Mouse (Mus musculus): Measurements from ENCODE around the gene Hoxa11. TPM values are rescaled to one million over a fixed set of nuclear protein-coding genes. Genes with fewer than 3 reads are reported as not detected.

Gene Hoxa11
- 0.34 TPM for polyA plus RNA-seq (2014; fragmentation: Illumina TruSeq; extraction: RNeasy Lipid Tissue Mini Kit (QIAGEN cat#74804))

DNA sequence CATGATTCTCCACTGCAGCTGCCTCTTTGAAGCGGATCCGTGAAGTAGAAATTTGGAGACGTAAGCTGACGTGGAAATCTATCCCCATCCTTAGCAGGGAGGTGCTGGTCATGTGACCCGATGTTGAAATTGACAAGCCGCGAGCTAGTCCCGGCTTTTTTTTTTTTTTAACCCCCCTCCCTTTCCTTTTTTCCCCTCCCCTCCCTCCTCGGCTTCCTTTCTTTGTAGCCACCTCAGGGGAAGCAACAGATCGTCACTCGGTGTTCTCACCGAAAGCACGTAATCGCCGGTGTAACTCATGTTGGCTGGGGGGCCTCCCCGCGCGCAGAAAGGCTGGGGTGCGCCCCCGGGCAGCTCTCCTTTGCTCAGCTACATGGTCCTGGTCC, at the start of gene Hoxa11:
Gene Hoxa11, minus strand, starts transcription at position 54 of the 386 bp plus-strand sequence.

DNA sequence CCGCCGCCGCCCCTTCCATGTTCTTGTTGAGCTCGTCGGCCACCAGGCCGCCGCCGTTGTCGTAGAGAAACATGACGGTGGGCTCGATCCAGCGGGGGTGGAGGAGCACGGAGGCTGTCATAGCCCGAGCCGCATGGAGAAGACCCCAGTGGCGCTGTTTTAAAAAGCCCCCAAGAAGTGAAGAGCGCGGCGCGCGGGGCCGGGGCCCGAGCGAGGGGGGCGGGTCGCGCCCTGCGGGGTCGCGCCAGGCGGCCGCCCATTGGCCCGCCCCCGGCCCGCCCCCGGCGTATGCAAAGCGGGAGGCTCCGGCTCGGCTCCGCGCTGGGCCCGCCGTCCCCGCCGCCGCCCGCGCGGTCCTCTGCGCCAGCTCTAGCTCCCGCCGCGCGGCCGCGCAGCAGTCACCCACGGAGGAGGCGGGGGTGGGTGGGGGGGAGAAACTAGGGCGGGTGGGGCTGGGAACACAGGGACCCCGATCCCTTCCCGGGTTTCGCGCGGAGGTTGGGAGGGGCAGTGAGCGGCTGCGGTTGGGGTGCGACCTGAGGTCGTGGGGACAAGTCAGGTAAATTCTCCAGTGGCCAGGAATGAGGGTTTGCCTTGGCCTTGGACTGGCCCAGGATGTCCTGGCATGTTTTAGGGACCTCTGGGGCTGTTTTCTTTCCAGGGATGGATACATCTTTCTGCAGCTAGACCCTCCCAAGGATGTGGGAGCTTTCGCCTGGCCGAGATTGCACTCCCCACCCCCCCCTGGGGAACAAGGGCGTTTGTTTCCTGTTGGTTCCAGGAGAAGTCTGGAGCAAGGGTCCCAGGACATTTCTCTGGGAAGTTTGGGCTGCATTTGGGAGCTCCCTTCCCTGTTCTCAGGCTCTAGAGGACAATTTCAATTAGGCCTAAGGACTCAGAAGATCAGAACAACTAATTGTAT, 15.3 kb upstream of the Hoxa11 start, which contains the start of gene Hoxa13:
Gene Hoxa13, minus strand, starts transcription at position 227 of the 922 bp plus-strand sequence.

DNA sequence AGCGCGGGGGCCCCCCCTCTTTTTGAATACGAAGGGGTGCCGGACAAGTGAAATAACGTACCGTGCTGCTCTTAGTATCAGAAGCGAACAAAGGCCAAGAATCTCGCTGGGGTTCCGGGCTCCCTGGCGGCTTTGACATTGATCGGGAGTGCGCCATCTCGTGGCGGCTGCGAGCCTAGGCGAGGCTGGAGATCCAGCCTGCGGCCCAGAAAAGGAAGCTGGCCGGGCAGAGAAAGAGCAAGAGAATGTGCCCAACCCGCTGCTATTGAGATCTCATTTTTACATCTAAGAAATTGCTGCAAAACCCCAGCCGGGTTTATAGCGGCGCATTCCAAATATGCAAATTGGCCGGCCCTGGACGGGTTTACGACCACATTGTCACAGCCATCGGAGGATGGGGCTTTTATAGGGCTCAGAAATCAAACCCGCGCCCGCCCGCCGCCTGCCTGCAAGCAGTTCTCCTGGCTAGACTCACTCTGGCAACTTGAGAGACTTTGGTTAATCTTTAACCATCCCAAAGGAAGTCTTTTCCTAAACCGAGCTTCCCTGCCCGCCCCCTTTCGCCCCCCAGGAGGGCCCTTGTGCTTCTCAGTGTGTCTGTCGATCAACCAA, 5.1 kb downstream of the Hoxa11 start, which contains the start of gene Hoxa10:
Gene Hoxa10, minus strand, starts transcription at position 466 of the 612 bp plus-strand sequence.

DNA sequence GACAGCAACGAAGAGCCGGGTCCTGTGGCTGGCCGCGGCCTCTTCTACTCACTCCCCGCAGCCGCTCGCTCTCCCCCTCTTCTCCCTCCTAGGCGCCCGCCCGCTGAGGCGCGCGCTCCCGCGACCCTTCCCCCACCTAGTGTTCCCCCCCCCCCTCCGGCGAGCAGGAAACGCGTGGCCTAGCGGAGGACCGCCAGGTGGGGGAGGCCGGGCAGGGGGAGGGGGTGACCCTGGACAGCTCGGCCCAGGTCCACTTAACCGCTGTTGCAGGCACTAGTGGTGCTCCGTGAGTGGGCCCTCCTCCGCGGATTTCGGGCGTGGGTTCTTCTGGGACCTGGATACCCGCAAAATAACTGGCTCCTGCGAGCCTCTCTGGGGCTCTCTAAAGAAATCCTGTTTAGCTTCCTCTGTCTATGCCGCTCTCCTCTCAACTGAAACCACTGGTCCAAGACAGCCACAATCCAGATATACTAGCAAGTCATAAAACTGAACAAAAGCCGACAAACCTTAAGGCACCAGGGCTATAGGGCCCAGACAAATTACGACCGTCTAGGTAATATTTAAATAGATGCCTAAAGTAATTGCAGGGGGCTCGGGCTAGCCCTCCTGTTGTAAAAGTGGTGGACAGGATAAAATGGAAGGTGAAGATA, 15.0 kb downstream of the Hoxa11 start, which contains the start of gene Hoxa9:
Gene Hoxa9, minus strand, starts transcription at position 574 of the 650 bp plus-strand sequence.

DNA sequence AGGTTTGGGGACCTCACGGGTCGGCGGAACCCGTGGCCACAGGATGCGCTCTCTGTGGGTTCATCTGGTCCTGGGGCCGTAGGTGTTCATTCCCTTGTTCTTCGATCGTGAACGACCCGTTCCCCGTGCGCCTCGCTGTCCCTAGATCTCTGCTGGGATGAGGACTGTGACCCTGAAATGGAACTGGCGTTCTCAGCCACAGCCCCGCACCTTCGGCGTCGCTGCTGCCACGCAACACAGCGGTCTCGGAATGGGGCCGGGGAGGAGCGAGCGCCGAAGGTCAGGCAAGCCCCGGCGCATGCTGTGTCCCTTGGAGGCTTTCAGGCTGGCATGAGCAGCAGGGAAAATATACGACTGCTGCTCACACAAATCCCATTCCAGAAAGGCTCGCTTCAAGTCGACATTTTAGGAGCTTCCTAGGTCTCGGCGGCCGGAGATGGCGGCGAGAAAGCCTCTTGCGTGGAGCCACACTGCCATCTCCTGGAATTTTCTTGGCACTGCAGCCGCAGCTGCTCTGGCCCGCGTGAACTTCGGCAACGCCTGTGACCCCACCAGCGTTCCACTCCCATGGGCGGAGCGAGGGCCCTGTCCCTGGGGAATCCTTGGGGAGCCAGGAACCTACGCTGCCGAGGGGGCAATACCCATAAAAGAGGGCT, 24.1 kb downstream of the Hoxa11 start, which contains the start of gene Hoxa7:
Gene Hoxa7, minus strand, starts transcription at position 518 of the 656 bp plus-strand sequence.

DNA sequence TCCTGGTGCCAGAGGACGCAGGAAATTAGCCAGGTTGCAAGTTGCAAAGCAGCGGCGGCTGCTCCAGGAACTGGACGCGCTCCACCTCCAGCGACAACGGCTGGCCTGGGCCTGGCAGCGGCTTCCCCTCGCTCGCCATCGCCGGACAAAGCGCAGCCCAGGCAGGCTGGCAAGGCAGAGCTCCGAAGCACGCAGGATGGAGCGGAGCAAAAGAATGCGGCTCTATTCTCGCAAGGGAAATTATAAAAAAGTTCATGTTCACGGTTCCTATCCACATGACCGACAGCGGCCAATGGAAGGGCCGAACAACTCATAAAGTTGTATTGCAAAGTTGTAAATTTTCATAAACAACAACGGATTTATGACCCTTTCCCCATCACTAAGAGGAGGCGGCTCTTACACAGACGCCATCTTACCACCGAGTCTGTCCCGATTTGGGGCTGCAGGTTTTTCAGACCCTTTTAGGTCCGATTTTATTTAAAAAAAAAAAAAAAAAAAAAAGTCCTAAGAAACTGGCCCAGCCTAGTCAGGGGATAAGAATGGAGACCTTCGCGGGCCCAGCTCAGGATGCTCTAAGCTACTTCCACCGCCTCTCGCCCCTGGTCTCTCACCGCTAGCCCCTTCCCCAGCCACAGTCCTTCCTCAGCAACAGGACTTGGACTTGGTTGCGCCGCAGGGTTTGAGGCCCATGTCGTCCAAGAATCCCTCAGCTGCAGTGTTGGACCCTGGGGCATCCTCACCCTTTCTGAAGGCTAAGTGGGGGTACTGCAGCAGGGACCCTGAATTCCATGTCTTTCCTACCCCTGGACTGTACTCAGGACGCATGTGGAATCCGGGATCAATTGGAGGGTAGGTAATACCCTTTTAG, 32.3 kb downstream of the Hoxa11 start, which contains the start of the genes Hoxa3 and Gm28308:
Gene Hoxa3, minus strand, starts transcription at position 218 of the 868 bp plus-strand sequence.
Gene Gm28308, minus strand, starts transcription at position 221 of the 868 bp plus-strand sequence.

DNA sequence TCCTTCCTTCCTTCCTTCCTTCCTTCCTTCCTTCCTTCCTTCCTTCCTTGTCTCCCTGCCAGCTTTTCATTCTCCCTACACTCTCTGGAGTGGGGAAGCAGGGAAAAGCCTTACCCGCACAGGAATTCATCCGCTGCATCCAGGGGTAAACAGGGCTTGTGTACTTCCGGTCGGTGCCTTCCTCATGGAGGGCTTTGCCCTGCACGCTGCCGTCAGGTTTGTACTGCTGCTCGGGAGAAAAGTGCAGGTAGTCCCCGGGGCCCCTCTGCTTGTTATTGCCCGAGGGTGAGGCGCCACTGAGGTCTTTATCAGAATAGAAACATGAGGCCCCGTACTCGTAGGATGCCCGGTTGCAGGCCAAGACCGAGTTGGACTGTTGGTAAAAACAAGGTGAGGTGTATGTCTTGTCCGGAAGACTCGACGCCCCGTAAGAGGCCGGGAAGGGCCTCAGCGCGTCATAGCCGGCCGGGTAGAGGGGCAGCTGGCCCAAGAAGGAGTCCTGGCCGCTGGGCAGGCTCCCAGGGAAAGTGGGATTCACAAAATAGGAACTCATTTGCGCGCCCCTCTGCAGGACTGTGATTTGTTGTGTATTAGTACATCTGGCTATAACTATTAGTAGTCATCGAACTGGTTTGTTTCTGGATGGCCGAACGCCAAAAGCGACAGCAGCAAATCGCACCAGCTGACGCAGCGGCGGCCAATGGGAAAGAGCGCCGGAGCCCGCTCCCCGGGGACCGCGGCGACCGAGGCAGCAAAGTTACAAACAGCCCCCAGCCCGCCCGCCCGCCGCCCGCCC, 37.3 kb downstream of the Hoxa11 start, which contains the start of gene Hoxa6:
Gene Hoxa6, minus strand, starts transcription at position 651 of the 796 bp plus-strand sequence.

DNA sequence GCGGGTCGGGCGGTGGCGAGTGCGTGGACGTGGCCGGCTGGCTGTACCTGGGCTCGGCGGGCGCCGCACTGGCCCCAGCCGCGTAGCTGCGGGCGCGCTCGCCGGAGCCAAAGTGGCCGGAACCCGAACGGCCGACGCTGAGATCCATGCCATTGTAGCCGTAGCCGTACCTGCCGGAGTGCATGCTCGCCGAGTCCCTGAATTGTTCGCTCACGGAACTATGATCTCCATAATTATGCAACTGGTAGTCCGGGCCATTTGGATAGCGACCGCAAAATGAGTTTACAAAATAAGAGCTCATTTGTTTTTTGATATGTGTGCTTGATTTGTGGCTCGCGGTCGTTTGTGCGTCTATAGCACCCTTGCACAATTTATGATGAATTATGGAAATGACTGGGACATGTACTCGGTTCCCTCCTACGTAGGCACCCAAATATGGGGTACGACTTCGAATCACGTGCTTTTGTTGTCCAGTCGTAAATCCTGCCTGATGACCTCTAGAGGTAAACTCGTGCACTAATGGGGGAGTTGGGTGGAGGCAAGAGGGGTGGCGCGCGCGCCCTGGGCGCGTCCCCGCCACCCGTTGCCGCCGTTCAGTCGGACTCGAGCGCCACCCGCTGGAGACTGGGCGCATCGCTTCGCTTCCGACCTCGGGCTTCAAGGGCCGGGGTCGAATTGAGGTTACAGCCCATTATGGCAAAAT, 41.4 kb downstream of the Hoxa11 start, which contains the start of gene Hoxa5:
Gene Hoxa5, minus strand, starts transcription at position 538 of the 703 bp plus-strand sequence.

Other genes starting within 250 kb of the Hoxa11 start
- 43.6 TPM for gene Skap2, start 233.3 kb downstream of the Hoxa11 start, polyA plus RNA-seq (2014; fragmentation: Illumina TruSeq; extraction: RNeasy Lipid Tissue Mini Kit (QIAGEN cat#74804))
- 0.37 TPM for gene Hoxa1, start 87.5 kb downstream of the Hoxa11 start, polyA plus RNA-seq (2014; fragmentation: Illumina TruSeq; extraction: RNeasy Lipid Tissue Mini Kit (QIAGEN cat#74804))
- gene Hoxa2, start 81.0 kb downstream of the Hoxa11 start, polyA plus RNA-seq (2014; fragmentation: Illumina TruSeq; extraction: RNeasy Lipid Tissue Mini Kit (QIAGEN cat#74804)), result 1.5 TPM
- not detected for gene 5730596B20Rik, start 68.3 kb downstream of the Hoxa11 start, polyA plus RNA-seq (2014; fragmentation: Illumina TruSeq; extraction: RNeasy Lipid Tissue Mini Kit (QIAGEN cat#74804))
- gene Hoxa4, start 54.1 kb downstream of the Hoxa11 start, polyA plus RNA-seq (2014; fragmentation: Illumina TruSeq; extraction: RNeasy Lipid Tissue Mini Kit (QIAGEN cat#74804)), result 1.1 TPM
- 7.3 TPM for gene Hoxa5, start 41.2 kb downstream of the Hoxa11 start, polyA plus RNA-seq (2014; fragmentation: Illumina TruSeq; extraction: RNeasy Lipid Tissue Mini Kit (QIAGEN cat#74804))
- gene Hoxa6, start 37.1 kb downstream of the Hoxa11 start, polyA plus RNA-seq (2014; fragmentation: Illumina TruSeq; extraction: RNeasy Lipid Tissue Mini Kit (QIAGEN cat#74804)), result not detected
- 7.4 TPM for gene Hoxa3, start 32.5 kb downstream of the Hoxa11 start, polyA plus RNA-seq (2014; fragmentation: Illumina TruSeq; extraction: RNeasy Lipid Tissue Mini Kit (QIAGEN cat#74804))
- not detected for gene Gm28308, start 32.5 kb downstream of the Hoxa11 start, polyA plus RNA-seq (2014; fragmentation: Illumina TruSeq; extraction: RNeasy Lipid Tissue Mini Kit (QIAGEN cat#74804))
- 6.8 TPM for gene Hoxa7, start 24.0 kb downstream of the Hoxa11 start, polyA plus RNA-seq (2014; fragmentation: Illumina TruSeq; extraction: RNeasy Lipid Tissue Mini Kit (QIAGEN cat#74804))
- 3.3 TPM for gene Hoxa9, start 14.7 kb downstream of the Hoxa11 start, polyA plus RNA-seq (2014; fragmentation: Illumina TruSeq; extraction: RNeasy Lipid Tissue Mini Kit (QIAGEN cat#74804))
- 3.1 TPM for gene Hoxa10, start 5.0 kb downstream of the Hoxa11 start, polyA plus RNA-seq (2014; fragmentation: Illumina TruSeq; extraction: RNeasy Lipid Tissue Mini Kit (QIAGEN cat#74804))
- gene Hoxa13, start 15.1 kb upstream of the Hoxa11 start, polyA plus RNA-seq (2014; fragmentation: Illumina TruSeq; extraction: RNeasy Lipid Tissue Mini Kit (QIAGEN cat#74804)), result 0.37 TPM
- 0.14 TPM for gene Evx1, start 67.7 kb upstream of the Hoxa11 start, polyA plus RNA-seq (2014; fragmentation: Illumina TruSeq; extraction: RNeasy Lipid Tissue Mini Kit (QIAGEN cat#74804))

Measured in ovary, adult 10 weeks (tissue).